Mouse (Mus musculus) hematopoietic stem cell, adult 5-6 weeks (primary cell): Measurements from ENCODE around the gene Cstf1. TPM values are rescaled to one million over a fixed set of nuclear protein-coding genes. Genes with fewer than 3 reads are reported as not detected.

Experiments
- ATAC-seq, 2 experiments: fragments of 125-278 bp in 1 of 2; replicated peaks in 1 of 2; 2 replicates each; pipeline ENCODE4 v1.8.0; 2016 to 2017; ENCODE audit warnings: inconsistent platforms in 2 of 2, mild to moderate bottlenecking in 2 of 2, moderate number of reproducible peaks in 2 of 2, low read depth in 1 of 2, moderate TSS enrichment in 1 of 2; ENCODE audit not compliant: low FRiP score in 2 of 2, poor library complexity in 2 of 2, severe bottlenecking in 2 of 2, insufficient read depth in 1 of 2, low TSS enrichment in 1 of 2
- total RNA-seq: library from RNA; stranded (forward); fragments of 172-1452, 232-1000 nt; gene quantifications from 2 replicates; pipeline ENCODE4 v1.2.3, GENCODE M21; 2017

The Cstf1 gene
- 28.4 and 41.6 TPM in 2 replicates for total RNA-seq

DNA sequence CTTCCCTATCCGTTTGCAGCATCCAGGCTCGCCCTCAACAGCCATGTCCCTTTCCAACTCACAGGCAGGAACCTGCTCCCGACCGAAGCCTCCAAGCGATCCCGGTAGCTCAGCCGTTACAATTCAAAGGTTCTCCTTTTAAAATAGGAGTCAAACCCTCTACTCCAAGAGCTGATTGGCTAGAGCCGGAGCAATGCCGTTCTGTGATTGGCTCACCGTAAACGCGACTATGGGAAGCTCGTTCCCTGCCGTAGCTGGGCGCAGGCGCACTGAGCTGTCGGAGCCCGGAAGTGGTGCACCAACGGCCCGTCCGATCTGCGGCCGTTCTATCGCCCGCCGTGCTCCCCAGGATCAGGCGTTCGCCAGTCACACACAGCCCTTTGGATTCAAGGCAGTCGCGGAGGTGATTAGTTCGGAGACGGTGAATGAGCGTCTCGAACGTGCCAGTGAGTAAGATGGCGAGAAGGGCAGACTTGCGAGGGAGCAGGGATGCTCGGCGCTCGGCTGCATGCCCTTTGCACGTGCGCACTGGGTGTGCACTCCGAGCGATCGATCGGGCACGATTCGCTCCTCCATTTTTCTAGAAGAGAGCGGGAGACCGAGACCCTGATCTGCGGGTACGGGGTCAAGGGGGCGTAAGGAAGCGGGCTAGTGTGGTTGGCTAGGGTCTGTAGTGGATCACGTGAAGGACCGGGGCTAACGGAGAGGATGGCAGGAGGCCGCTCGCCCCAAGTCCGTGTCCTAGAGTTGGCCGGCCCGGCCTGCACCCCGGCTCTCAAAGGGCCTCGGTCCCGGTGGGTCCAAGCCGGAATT, at the start of gene Cstf1, which contains the start of gene Aurka:
Gene Cstf1, plus strand, starts transcription at position 271 of the 813 bp plus-strand sequence.
Gene Aurka, minus strand, starts transcription at position 125 of the 813 bp plus-strand sequence.
- peak; percentile 96 for ATAC-seq

DNA sequence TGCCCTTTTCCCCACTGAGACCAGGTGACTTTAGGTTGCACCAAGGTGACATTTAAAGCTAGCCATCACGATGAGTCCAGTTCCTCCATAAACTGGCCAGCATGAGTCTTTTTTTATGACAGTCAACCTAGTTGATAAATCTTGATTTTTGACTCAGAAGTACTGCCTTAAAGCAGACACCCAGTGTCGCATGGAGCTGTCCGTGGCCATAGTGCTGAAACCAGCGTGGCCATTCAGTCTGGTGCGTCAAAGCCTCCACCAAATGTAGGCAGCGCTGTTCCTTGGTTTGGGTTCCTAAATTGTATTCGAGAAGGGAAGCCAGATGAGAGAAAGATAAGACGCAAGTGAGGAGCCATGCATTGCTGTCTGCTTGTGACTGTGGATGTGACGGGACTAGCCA, 49.6 kb upstream of the Cstf1 start:
- peak; percentile 68 to 71; a peak in 3 of 4 replicates for ATAC-seq

DNA sequence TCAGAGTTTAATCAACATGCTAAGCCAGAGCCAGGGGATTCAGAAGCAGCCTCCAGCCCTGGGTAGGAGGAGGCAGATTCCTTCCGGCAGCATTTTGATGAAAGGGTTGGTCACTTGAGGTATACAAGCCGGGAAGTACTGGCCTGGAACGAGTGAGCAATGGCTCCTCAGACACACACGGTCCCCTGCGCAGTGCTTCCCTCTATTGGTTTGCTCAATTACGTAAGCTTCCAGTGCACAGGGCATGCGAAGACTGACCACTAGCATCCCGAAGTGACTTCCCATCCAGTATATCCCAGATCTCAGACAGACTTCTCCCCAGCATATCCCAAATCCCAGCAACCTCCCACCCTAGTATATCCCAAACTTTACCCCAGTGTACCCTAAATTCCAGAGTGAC, 42.2 kb upstream of the Cstf1 start:
- ATAC-seq, result no peak

DNA sequence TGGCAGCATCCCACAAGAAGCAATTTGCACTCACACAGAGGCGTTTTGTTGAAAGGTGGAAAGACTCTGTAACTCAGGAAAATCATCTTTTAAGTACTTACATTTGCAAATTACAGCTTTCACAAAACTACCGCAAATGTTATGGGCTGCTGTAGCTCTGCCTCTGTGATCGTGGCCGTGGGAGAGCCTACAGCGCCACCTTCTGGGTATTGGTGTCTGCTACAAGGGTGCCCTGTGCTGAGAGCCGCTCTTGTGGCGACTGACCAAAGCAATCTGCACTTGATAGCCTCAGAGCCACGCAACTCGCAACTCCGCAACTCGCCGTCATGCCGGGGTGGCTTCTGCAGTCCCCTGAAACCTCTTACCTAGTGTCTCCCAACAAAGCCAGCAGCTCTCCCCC, 41.3 kb upstream of the Cstf1 start:
- ATAC-seq, result 0 out of 4 replicates have a peak, but pooled peaks of 1 of the 2 experiments have one; percentile 54

DNA sequence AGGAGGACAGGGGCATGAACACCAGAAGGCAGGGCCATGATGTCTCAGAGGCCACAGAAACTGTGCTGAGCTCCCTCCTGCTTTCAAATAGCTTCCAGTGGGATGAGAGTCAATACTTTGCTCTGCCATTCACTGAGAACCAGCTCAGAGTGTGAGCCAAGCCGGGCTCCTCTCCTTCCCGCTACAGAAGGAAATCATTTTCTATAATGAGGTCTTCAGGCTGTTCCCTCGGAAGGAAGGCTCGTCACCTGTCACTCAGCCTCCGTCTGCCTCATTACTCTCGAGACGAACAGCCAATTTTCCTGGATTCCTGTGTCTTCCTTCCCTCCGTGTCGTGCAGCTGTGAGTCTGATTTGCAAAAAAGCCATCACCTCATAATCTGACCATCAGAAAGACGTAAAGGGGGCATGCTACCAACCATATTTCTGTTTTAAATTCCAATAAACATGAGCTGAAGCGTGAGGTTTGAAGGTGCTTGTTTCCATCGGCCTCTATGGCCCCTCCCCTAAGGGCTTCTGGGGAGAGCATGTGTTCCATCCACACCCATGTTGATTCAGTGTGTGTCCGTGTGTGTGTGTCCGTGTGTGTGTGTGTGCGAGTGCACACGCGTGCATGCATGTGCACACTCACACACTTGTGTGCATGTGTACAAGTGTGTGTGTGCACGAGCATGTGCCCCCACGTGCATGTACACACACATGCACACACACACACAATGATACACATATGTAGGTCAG, 32.1 kb upstream of the Cstf1 start:
- ATAC-seq, result no peak

DNA sequence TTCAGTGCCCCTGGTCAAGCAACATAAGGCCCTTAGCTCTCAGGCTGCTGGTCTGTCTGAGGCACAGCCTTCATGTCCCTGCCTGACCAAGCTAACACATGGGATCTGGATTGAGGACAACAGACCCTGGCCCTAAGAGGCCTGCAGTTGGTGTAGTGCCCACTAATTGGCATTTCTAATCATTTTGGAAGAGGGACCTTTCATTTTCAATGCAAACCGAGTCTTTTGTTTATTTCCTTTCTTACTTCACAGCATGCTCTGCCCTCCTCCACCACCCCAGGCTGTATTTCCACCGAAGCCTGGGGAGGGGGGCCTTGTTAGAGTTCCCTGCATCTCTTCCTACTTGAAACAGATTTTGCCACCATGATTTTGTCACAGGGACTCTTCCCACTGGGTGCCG, 29.5 kb upstream of the Cstf1 start:
- no peak for ATAC-seq

DNA sequence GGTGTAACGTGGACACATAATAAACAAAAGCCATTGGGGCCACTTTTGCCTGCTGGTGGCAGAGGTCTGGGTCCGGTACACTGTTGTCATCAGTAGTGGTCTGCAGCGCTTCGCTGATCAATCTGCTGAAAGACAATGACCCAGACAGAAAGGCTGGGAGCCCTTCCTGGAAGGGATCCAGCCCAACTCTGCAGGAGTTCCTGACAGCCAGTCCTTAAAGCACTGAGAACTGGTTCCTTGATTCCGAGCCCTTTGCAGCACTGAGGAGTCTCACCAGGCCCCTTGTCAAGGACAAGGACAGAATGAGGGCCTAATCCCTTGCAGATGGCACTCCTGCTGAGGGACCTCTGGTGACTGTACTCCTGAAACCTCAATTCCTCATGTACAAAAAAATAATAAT, 28.9 kb upstream of the Cstf1 start:
- ATAC-seq, result no peak

DNA sequence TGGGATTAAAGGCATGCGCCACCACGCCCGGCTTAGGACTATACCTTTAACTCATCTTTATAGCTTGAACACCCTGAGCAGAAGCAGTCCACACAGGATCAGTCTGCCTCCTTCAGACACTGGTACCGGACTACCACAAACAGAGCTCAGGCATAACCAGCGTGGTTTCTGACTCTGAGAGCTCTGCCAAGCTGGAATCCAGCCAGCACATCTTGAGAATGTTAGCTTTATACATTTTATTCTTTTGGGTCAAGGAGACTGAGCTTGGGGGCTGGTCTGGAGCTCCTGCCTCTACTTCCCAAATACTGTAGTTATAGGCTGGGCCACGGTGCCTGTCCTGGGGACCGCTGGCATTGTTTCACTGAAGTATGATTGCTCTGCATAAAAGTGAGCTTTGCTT, 26.7 kb upstream of the Cstf1 start:
- ATAC-seq, result no peak

DNA sequence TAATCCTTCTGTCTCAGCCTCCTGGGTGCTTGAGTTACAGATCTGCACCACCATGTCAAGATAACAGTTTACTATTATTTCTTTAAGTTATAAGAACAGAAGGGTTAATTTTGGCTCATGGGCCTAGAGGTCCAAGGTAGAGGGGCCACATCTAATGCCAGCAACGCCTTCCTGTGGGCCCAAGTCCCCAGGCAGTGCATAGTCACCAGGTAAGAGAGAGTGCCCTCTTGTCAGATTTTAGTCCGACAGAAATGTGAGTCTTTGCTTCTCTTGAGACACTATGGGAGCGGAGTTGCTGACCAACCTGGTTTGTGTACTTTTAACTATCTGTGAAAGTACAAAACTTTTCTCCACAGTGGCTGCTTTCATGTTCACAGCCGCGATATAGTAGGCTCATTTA, 25.8 kb upstream of the Cstf1 start:
- no peak for ATAC-seq

DNA sequence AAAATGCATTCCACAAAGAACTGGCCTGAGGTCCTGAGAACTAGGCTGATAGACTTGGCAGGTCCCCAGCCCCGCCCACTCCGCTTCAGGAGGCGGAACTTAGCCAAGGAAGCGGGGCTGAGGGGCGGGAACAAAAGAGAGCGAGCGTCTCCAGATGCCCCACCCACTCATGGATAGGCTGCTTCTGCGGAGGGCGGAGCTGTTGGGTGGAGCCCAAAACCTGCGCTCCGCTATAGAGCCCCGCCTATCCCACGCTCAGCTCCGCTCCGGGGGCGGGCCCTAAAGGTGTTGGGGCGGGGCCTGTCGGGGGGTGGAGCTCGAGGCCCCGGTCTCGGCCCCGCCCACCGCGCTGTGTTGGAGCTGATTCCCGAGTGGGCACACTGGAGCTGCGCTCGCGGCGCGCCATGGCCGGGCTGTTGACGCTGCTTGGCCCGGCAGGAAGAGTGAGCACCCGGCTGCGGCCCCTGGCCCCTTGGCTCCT, 25.2 kb upstream of the Cstf1 start, which contains the start of gene Fam210b:
Gene Fam210b, plus strand, starts transcription at position 308 of the 481 bp plus-strand sequence.
- ATAC-seq, result peak; percentile 90

DNA sequence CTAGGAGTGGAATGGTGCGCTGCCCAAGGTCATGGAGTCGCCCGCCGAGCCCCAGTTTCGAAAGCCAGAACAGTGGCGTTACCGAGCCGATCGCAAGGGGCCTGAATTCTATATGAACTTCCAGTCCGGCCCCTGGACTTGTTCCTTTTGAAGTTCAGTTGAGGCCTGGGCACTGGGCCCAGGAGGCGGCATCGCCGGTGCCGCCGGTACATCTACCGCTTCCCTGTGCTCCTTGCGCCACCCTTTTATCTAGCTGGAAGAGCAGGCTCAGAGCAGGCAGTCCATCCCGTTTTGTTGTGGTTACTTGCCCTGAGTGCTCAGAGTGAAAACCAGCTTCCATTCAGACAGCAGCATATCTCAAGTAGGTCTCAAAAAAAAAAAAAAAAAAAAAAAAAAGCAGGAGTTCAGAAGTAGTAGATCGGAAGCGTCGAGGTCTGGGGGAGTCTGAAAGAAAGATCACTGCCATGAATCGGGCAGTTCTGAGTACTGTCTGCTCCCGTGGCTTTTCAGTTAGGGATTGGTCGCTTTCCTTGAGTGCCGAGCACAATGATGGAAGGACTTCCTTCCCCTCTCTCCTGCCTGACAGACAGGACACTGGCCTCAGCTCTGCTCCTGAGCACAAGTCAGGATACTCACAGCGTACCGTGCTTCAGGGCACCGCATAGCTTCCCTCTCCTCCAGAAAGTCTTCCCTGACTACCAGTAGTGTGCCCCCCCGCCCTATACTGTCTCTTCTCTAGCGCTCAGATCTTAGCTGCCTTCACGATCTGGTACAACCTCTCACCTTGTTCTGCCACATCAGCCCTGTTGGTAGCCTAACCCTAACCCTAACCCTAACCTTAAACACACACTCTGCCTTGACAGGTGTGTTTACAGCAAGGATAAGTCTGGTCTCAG, 24.2 kb upstream of the Cstf1 start:
- ATAC-seq, result peak; percentile 2 to 12; a peak in 1 of 4 replicates

DNA sequence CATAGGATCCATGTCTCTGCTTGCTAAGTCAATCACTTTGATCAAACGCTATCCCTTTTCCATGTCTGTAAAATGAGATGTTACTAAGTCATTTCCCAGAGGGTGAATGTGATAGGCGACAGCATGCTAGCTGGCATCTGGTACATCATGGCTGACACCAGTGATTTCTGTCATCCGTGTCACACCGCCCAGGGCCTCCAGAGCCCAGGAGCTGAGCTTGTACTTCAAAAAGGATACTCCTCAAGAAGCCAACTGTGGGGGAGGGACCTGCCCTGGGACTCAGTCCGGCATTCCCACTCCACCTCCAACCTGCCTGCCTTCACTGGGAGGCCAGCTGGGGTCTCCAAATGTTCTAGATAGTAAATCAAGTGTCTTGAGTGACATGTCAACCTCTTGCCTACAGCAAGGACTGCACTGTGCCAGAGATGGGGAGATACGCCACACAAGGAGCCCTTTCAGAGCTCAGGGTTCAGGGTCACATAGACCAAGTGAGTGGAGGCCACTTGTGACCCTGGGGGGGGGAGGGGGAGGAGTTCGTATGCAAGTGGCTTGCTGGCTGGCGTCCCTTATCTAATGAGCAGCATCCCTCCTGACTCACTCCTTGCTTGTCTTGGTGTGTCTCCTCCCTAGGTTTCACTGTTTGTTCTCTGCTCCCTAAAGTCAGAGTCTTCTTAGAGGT, 23.4 kb upstream of the Cstf1 start:
- ATAC-seq, result no peak

DNA sequence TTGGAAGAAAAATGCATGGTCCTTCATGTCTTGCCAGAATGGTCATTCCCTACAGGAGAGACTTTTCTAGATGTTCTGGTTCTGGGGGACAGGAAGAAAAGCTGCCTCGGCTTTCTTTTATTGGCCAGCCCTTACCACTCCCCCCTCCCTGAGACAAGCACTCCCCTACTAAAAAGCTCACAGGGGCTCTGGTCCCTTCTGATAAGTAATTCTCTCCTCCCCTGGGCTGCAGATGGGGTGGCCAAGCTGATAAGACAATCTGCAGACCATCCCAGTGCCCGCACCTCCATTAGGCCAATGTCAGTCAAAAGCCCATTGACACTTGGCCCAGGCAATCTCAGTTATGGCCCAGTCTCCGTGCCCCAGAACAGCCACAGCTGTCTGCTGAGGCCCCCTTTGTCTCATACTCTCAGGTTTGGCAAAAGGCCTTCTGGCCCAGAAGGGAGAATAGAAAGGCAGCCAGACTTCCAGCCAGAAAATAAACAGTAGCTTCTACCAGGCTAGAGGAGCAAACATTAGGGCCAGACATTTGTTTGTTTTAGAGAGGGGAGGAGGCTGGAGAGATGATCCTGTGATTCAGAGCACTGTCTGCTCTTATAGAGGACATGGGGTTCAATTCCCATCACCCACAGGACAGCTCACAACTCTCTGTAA, 22.1 kb upstream of the Cstf1 start:
- ATAC-seq, result no peak

DNA sequence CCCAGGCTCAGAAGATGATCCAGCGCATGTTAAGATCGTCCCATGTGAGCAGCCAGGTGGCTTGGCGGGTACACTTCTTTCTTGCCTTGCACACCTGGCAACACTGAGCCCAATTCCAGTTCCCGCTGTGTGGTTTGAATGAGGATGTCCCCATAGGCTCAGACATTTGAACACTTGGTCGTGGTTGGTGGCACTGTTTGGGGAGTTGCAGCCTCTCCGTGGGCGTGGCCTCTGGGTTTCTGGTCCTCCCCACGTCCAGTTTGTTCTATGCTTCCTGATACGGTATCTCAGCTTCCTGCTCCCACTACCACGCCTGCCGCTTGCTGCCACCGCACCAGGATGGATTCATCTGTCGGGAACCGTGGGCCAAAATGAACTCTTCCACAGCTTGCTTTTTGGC, 20.7 kb upstream of the Cstf1 start:
- ATAC-seq, result no peak

DNA sequence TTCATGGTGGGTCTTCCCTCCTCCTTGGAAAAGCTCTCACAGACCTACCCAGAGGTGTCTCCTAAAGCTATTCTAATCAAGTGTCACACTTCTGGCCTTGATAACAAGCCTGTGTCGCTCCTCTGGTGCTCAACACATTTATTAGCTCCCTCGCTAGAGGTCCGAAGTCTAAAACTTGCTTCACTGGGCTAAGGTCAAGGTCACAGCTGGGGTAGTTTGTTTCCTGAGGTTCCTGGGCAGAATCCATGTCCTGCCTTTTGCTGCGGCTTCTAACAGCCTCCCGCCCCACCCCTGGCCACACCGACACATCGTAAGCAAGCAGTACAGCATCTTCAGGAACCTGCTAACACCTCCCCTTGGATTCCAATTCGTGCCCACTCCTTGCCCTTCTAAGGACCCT, 19.7 kb upstream of the Cstf1 start:
- no peak for ATAC-seq

DNA sequence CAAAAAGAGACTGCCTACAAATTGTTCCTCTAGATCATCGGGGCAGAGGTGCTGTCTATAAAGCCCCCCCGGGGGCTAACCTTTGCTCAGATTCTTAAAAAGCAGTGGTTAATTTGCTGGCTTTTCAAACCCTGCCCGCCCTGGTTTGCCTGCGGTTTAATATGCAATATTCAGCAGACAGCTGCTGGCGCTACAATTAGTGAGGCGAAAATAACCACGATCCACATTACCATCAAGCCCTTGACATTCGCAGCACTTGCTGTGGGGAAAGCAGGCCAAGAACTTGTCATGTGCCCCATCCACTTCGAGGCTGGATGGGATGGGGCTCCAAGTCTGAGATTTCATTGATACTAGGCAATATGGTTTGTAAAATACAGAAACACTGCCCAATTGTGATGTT, 17.3 kb upstream of the Cstf1 start:
- ATAC-seq, result no peak
